Mouse (Mus musculus) cerebellum, adult 2 months (tissue): ENCODE results near the gene Shtn1. TPM values are rescaled to one million over a fixed set of nuclear protein-coding genes. Genes with fewer than 3 reads are reported as not detected.

Source experiments
- DNase-seq, 2 experiments: peaks; one replicate each; pipeline ENCODE4 v3.0.0; 2021
- H3K27ac ChIP-seq: fragments of 200-500 bp; 2 replicates; pipeline ENCODE4 v1.5.1; 2012; ENCODE audit warnings: low read length, control low read depth, inconsistent platforms; ENCODE audit not compliant: insufficient read depth
- H3K27me3 ChIP-seq: fragments of 200-500 bp; 2 replicates; pipeline ENCODE4 v1.6.1; 2012; ENCODE audit warnings: inconsistent platforms, mild to moderate bottlenecking, low read length, moderate library complexity; ENCODE audit not compliant: control insufficient read depth, insufficient read depth
- H3K4me1 ChIP-seq: fragments of 200-500 bp; 2 replicates; pipeline ENCODE4 v1.6.1; 2011; ENCODE audit warnings: low read length; ENCODE audit not compliant: control insufficient read depth, insufficient read depth
- H3K4me3 ChIP-seq: fragments of 200-500 bp; replicated peaks from 2 replicates; pipeline ENCODE3; 2011; ENCODE audit warnings: mild to moderate bottlenecking, low read depth, low read length, control low read depth; ENCODE audit not compliant: insufficient read depth
- CTCF ChIP-seq: fragments of 200-500 bp; IDR thresholded peaks from 2 replicates; pipeline ENCODE4 v1.5.1; 2011; ENCODE audit warnings: low read depth, mild to moderate bottlenecking, control low read depth, low read length, moderate library complexity, borderline replicate concordance; ENCODE audit not compliant: insufficient read depth
- POLR2A ChIP-seq: fragments of 200-500 bp; IDR thresholded peaks from 2 replicates; pipeline ENCODE4 v1.6.1; 2011; ENCODE audit warnings: low read length, control low read depth, borderline replicate concordance; ENCODE audit not compliant: insufficient read depth
- WGBS: fragments of 180-500 bp; shearing (Covaris S2); methylation state at CpG from one replicate; pipeline ENCODE4 v1.1.7; 2018; 5-methylcytosine and 5-hydroxymethylcytosine counted together
- polyA plus RNA-seq: library from polyadenylated mRNA; depleted of rRNA; stranded (reverse); fragments of >200 nt; gene quantifications from 2 replicates; pipeline ENCODE4 v1.2.3, GENCODE M21; 2012; rRNA removed

The Shtn1 gene
- polyA plus RNA-seq = 19.2 and 22.5 TPM in 2 replicates

DNA sequence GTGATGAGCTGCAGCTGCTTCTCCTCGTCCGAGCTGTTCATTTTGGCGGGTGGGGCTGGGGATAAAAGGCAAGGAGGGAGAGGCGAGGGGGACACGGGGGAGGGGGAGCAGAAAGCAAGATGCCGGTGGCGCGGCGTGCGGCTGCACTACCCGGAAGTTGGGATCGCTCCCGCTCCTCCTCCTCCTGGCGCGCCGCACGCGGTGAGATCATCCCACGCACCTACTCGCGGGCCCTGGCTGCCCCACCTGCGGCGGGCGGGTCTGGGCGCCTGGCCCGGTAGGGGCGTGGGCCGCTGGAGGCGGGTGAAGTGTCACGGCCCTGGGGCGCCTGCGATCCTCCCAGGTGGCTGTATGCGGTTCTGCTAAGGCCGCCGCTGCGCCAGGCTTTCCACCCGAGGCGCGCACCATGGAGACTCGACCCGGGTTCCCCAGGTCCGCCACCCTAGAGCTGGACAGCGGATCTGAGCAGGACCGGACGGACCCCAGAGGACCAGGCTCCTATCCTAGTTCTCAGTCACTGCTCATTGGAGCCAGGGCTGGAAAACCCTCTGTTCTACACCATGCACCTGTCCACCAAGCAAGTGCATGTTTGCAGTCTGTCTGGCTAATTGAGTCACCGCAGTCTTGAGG is at the start of gene Shtn1:
TSS of gene Shtn1 (minus strand) at position 629 of the 630 bp plus-strand sequence.
- peak within 1 kb of the TSS; percentile 31; the same call in 1 of the 2 replicates for H3K27ac ChIP-seq
- peaks cover 6% of the 10 kb centered on the region for H3K4me1 ChIP-seq
- H3K4me3 ChIP-seq = peak within 1 kb of the TSS; percentile 90
- peak; percentile 76 to 81 for DNase-seq
- TF ChIP-seq CTCF (no peak), POLR2A (no peak)
- H3K27me3 ChIP-seq = no peaks in the 10 kb centered on the region
- under 1% methylated on average over 46 of the region's 46 CpGs for WGBS

DNA sequence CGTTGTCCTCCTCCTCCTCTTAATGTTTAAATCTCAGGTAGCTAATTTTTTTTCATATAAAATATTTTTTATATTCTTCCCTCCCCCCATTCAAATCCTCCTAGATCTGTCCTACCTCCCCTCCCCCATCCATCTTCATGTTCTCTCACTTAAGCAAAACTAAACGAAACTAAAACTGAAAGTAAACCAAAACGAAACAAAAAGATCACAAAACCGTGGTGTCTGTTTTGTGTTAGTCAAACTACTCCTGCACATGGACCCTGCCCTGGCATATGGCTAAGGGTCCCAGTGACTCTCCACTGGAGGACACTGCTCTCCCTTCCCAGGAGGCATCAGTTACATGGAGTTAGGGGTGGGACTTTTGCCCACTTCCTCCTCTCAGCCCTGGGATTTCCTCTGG is 38.3 kb upstream of the Shtn1 start:
- no peaks in the 10 kb centered on the region for H3K4me1 ChIP-seq
- no peaks in the 10 kb centered on the region for H3K27me3 ChIP-seq
- H3K27ac ChIP-seq = no peak overlapping the region
- WGBS = 79% methylated on average over 4 of the region's 4 CpGs
- TF ChIP-seq POLR2A (no peak), CTCF (no peak)
- DNase-seq = no peak
- no peak overlapping the region for H3K4me3 ChIP-seq

DNA sequence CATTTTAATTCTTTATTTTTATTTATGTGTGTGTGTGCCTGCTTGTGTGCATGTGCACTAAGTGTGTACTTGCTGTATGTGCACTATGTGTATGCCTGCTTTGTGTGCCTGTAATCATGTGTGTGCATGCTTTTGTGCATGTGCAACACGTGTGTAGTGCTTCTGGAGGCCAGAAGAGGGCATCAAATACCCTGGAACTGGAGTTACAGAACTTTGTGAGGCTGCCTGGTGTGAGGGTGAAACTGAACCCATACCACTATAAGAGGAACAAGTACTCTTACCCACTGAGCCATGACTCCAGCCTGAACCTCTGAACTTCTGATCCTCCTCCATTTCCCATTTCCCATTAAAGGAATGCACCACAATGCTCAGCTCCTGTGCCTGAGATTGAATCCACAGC is 34.0 kb upstream of the Shtn1 start:
- 54% methylated on average over 1 of the region's 1 CpGs for WGBS
- Histone ChIP-seq H3K27ac (no peak overlapping the region), H3K4me1 (no peaks in the 10 kb centered on the region), H3K27me3 (no peaks in the 10 kb centered on the region), H3K4me3 (no peak overlapping the region)
- DNase-seq = no peak
- no peak for TF ChIP-seq CTCF
- no peak for TF ChIP-seq POLR2A

DNA sequence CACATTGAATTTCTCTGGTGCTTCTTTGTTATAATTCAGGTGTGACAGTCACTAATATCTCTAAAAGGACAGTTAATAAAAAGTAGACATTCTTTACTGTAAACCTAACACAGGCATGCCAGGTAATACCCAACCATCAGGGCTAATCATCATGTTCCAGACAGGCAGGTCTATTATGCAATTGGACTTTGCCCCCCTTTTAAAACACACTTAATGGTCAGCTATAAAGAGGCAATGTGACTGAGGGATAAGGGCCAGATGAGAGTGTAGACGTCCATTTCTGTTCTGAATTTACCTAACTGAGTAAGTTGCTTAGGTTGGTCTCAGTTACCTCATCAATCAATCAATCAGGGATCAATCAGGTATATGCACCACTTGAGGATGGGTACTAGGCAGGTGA is 22.4 kb upstream of the Shtn1 start:
- no peak for DNase-seq
- 53% methylated on average over 1 of the region's 1 CpGs for WGBS
- Histone ChIP-seq H3K27ac (no peak overlapping the region), H3K4me3 (no peak overlapping the region), H3K27me3 (no peaks in the 10 kb centered on the region), H3K4me1 (no peaks in the 10 kb centered on the region)
- no peak for TF ChIP-seq CTCF
- TF ChIP-seq POLR2A = no peak

DNA sequence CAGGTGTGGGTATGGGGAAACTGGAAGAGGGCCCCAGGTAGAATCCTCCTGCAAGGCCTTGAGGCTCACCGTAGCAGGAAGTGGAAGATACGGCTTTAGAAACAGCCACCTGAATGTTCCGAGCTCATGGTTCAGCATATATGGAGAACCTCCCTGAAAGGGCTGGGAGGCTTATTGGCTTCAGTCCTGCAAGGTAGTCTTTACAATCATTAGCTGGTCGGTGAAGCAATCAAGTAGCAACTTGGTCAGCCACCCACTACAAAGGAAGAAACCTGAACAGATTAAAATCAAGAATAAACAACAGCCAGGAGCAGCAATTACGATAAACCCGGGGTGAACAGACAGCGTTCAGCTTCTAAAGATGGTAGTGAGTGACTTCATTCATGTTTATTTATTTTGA is 16.4 kb upstream of the Shtn1 start:
- H3K27me3 ChIP-seq = no peaks in the 10 kb centered on the region
- 93% methylated on average over 7 of the region's 7 CpGs for WGBS
- no peaks in the 10 kb centered on the region for H3K4me1 ChIP-seq
- TF ChIP-seq POLR2A (no peak), CTCF (no peak)
- DNase-seq = no peak
- H3K27ac ChIP-seq = no peak overlapping the region
- no peak overlapping the region for H3K4me3 ChIP-seq

DNA sequence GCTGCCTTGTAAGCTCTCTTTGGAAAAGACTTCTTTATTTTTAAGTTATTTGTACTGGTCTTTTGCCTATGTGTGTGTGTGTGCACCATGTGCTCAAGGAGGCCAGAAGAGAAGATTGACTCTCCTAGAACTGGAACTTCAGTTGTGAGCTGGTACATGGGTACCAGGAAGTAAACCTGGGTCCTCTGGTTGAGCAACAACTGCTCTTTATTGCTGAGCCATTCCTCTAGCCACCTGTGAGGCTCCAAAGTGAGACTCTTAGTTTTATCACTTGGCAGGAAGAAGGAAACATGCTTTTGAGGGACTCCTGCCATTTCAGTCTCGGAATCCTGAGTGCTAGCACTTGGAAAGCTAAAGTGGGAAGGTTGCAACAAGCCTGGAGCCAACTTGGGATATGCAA is 14.4 kb upstream of the Shtn1 start:
- Histone ChIP-seq H3K4me1 (no peaks in the 10 kb centered on the region), H3K27ac (no peak overlapping the region), H3K4me3 (no peak overlapping the region), H3K27me3 (no peaks in the 10 kb centered on the region)
- WGBS = 50% methylated on average over 1 of the region's 1 CpGs
- TF ChIP-seq POLR2A (no peak), CTCF (no peak)
- no peak for DNase-seq

DNA sequence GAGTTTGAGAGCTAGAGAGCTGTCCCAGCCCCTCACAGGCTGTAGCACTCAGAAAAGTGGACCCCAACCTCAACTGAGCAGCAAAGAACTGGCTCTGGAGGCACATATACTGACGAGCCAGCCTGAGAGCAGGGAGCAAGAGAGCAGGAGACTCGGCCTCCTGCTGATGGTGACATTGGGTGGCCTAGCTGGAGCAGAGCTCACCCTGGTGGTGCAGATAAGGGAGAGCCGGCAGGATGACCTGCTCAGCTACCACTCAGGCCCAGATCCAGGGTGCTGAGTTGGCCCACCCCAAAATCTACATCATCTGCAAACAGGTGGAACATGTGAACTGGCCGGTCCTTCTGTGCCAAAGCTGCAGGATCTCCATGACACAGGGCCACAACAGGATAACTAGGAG is 8.4 kb upstream of the Shtn1 start:
- no peak for DNase-seq
- 52% methylated on average over 4 of the region's 4 CpGs for WGBS

DNA sequence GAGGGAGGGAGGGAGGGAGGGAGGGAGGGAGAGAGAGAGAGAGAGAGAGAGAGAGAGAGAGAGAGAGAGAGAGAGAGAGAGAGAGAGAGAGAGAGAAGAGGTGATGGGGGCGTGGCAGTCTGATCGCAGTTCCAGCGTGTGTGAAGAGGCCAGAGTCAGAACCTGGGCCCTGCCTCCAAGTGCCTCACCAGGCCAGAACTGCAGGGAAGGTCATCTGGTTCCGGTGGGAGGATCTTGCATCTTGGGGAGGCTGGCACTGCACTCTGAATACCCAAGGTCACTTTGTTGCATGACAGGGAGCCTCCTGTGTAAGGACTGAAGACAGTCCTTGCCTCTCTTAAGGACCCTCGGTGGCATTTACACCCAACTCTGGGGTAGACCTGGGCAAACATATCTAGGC is 231 bp upstream of the Shtn1 start:
- H3K4me3 ChIP-seq = no peak overlapping the region
- WGBS = 18% methylated on average over 5 of the region's 5 CpGs
- no peaks in the 10 kb centered on the region for H3K27me3 ChIP-seq
- TF ChIP-seq POLR2A = no peak
- no peak for DNase-seq
- H3K4me1 ChIP-seq = peaks cover 6% of the 10 kb centered on the region
- H3K27ac ChIP-seq = no peak overlapping the region

More for the DNA sequence above, 8.4 kb upstream of the Shtn1 start:
- no peak overlapping the region; the same call in 1 of the 2 replicates for H3K27ac ChIP-seq
- no peak for TF ChIP-seq CTCF
- TF ChIP-seq POLR2A = no peak
- H3K27me3 ChIP-seq = no peaks in the 10 kb centered on the region
- H3K4me3 ChIP-seq = no peak overlapping the region
- no peaks in the 10 kb centered on the region for H3K4me1 ChIP-seq
